ENCODE assay signal across 8 mouse cellular contexts in the genomic region with DNA sequence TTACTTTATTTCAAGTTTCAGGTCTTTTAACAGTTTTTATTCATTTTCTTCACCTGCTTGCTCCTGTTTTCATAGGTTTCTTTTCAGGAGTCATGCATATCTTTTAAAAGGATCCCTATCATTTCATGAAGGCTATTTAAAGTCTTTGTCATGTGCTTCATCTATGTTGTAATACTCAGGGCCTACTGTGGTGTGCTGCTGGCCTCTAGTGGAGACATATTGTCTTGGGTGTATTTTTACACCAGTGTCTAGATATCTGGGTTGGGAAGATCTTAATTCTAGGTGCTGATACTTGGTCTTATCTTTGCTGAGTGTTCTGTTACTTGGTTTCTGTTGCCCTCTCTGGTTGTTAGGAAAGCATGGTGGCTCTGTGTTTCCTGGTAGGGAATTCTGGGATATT.
DNase-seq lines count a peak whose midpoint lies in the region; ATAC-seq and TF ChIP-seq lines count a peak whose summit lies in the region.

No protein-coding gene starts in this region.

- H3K36me3 ChIP-seq in limb, embryonic 11.5 days (ENCODE audit: control insufficient read depth, insufficient read depth, low read length), result no peaks in the 10 kb centered on the region
- H3K36me3 ChIP-seq in limb, embryonic 10.5 days, result no peaks in the 10 kb centered on the region
- no peaks in the 10 kb centered on the region for H3K36me3 ChIP-seq in limb, embryonic 14.5 days (ENCODE audit: control insufficient read depth, insufficient read depth, low read length)

- TF ChIP-seq POLR2A in limb, embryonic 14.5 days (IDR thresholded peaks at IDR 0.05; ENCODE audit: borderline replicate concordance, extremely low read depth, insufficient read depth, insufficient read length), result no peak

- no peak for ATAC-seq in limb, embryonic 11.5 days (ENCODE audit: insufficient number of reproducible peaks, low FRiP score, low TSS enrichment, low read depth)
- no peak for ATAC-seq in limb, embryonic 14.5 days (ENCODE audit: low FRiP score, low read depth)

- H3K4me1 ChIP-seq in limb, embryonic 11.5 days (ENCODE audit: control insufficient read depth, insufficient read depth, low read length), result no peaks in the 10 kb centered on the region
- no peaks in the 10 kb centered on the region for H3K4me1 ChIP-seq in limb, embryonic 10.5 days
- H3K4me1 ChIP-seq in limb, embryonic 14.5 days (ENCODE audit: control insufficient read depth, insufficient read depth, low read length), result no peaks in the 10 kb centered on the region

- H3K9ac ChIP-seq in limb, embryonic 11.5 days (ENCODE audit: low read length), result no peak overlapping the region
- H3K9ac ChIP-seq in limb, embryonic 14.5 days (ENCODE audit: low read depth, low read length, severe bottlenecking), result no peak overlapping the region

- peak; percentile 46 for DNase-seq in limb, embryonic 11.5 days (ENCODE audit: low spot score)
- no peak for DNase-seq in limb, embryonic 10.5 days (ENCODE audit: low spot score)
- peak; percentile 33 to 36 for DNase-seq in adrenal gland, adult 18-20 months (ENCODE audit: low spot score in 2 of 2)
- DNase-seq in forelimb bud, embryonic 11.5 days (ENCODE audit: low read depth, low spot score), result peak; percentile 8
- peak; percentile 75 for DNase-seq in kidney, adult 9 months
- peak; percentile 55 for DNase-seq in limb, embryonic 14.5 days (ENCODE audit: low spot score)
- peak; percentile 68 to 70 for DNase-seq in right cerebral cortex, adult 2 months (ENCODE audit: low spot score in 2 of 2)
- DNase-seq in c-Kit-positive CD71-positive TER-119-positive erythroid progenitor cells, embryonic 14.5 days (ENCODE audit: low spot score), result no peak

- no peak overlapping the region for H3K27ac ChIP-seq in limb, embryonic 11.5 days (replicated peaks; ENCODE audit: low read depth, low read length)
- H3K27ac ChIP-seq in limb, embryonic 10.5 days, result no peak overlapping the region
- H3K27ac ChIP-seq in limb, embryonic 14.5 days (replicated peaks; ENCODE audit: low read depth, low read length), result no peak overlapping the region

- H3K4me2 ChIP-seq in limb, embryonic 11.5 days (ENCODE audit: low read depth, severe bottlenecking), result no peak overlapping the region
- no peak overlapping the region for H3K4me2 ChIP-seq in limb, embryonic 14.5 days (replicated peaks; ENCODE audit: low read depth, low read length, severe bottlenecking)

- no peak overlapping the region for H3K4me3 ChIP-seq in limb, embryonic 11.5 days (ENCODE audit: low read depth, low read length)
- H3K4me3 ChIP-seq in limb, embryonic 10.5 days, result no peak overlapping the region
- H3K4me3 ChIP-seq in limb, embryonic 14.5 days (replicated peaks; ENCODE audit: low read length), result no peak overlapping the region

- no peaks in the 10 kb centered on the region for H3K9me3 ChIP-seq in limb, embryonic 11.5 days (ENCODE audit: control insufficient read depth, low read length)
- no peaks in the 10 kb centered on the region for H3K9me3 ChIP-seq in limb, embryonic 10.5 days (replicated peaks)
- no peaks in the 10 kb centered on the region for H3K9me3 ChIP-seq in limb, embryonic 14.5 days (ENCODE audit: control insufficient read depth, low read length)

- H3K27me3 ChIP-seq in limb, embryonic 11.5 days (ENCODE audit: control insufficient read depth, insufficient read depth, low read length), result no peaks in the 10 kb centered on the region
- no peaks in the 10 kb centered on the region for H3K27me3 ChIP-seq in limb, embryonic 10.5 days (ENCODE audit: low read depth, poor library complexity, severe bottlenecking)
- H3K27me3 ChIP-seq in limb, embryonic 14.5 days (ENCODE audit: control insufficient read depth, insufficient read depth, low read length), result no peaks in the 10 kb centered on the region

Comparison
In these comparisons a context has a peak if more than half of its experiments do, and no peak if none do; other contexts are left out.
1. DNase-seq: peak in limb, embryonic 11.5 days (single experiment), adrenal gland, adult 18-20 months (2 of 2), forelimb bud, embryonic 11.5 days (single experiment), kidney, adult 9 months (single experiment), limb, embryonic 14.5 days (single experiment) and right cerebral cortex, adult 2 months (2 of 2); none in limb, embryonic 10.5 days (single experiment) and c-Kit-positive CD71-positive TER-119-positive erythroid progenitor cells, embryonic 14.5 days (single experiment).